In genomic region chr7:34748501-34748900, GRCm38 (mm10) we compare ENCODE assay signal across 23 mouse cellular contexts.
DNase-seq lines count a peak whose midpoint lies in the region; ATAC-seq and TF ChIP-seq lines count a peak whose summit lies in the region.
"Had no signal": no experiment of that assay in that cellular context is flagged by ENCODE, and none has a peak within 500 bp of the region (broad histone marks: within the 10 kb centered on the region; RNA-seq: fewer than 3 reads in every experiment).

No protein-coding gene starts in this region.

- H3K36me3 ChIP-seq in forebrain, embryonic 10.5 days (replicated peaks): no peaks in the 10 kb centered on the region
- no peaks in the 10 kb centered on the region for H3K36me3 ChIP-seq in forebrain, embryonic 13.5 days (ENCODE audit: poor library complexity, severe bottlenecking)
- H3K36me3 ChIP-seq in lung, embryonic 14.5 days (ENCODE audit: insufficient read depth): no peaks in the 10 kb centered on the region
- H3K36me3 ChIP-seq in thymus, adult 2 months (ENCODE audit: control insufficient read depth, insufficient read depth, low read length): no peaks in the 10 kb centered on the region
- H3K36me3 ChIP-seq: forebrain, embryonic 15.5 days; heart, embryonic 10.5 days; heart, embryonic 13.5 days; hindbrain, embryonic 12.5 days; hindbrain, embryonic 15.5 days had no signal

- WGBS in forebrain, embryonic 10.5 days: 73% methylated on average over 4 of the region's 4 CpGs
- 67% methylated on average over 4 of the region's 4 CpGs for WGBS in forebrain, embryonic 13.5 days
- WGBS in lung, embryonic 14.5 days: 68% methylated on average over 4 of the region's 4 CpGs
- WGBS in thymus, adult 2 months: 37% methylated on average over 4 of the region's 4 CpGs

- H3K27me3 ChIP-seq in forebrain, embryonic 10.5 days (ENCODE audit: poor library complexity, severe bottlenecking): no peaks in the 10 kb centered on the region
- no peaks in the 10 kb centered on the region for H3K27me3 ChIP-seq in forebrain, embryonic 13.5 days
- H3K27me3 ChIP-seq in lung, embryonic 14.5 days (ENCODE audit: insufficient read depth, low read length): no peaks in the 10 kb centered on the region
- no peaks in the 10 kb centered on the region for H3K27me3 ChIP-seq in thymus, adult 2 months (ENCODE audit: control insufficient read depth, insufficient read depth, low read length)
- H3K27me3 ChIP-seq: forebrain, embryonic 15.5 days; hindbrain, embryonic 12.5 days; hindbrain, embryonic 15.5 days had no signal

- no peak for TF ChIP-seq POLR2A in thymus, adult 2 months (IDR thresholded peaks at IDR 0.05; ENCODE audit: control insufficient read depth, extremely low read depth, insufficient read depth, low read length, poor library complexity)

- no peak for DNase-seq in forebrain, embryonic 10.5 days (ENCODE audit: extremely low spot score, low spot score)
- DNase-seq in lung, embryonic 14.5 days: no peak
- DNase-seq in lung, postnatal 4 days: no peak
- DNase-seq in thymus, postnatal 4 days: peak; percentile 31
- DNase-seq in thymus, adult 2 months: no peak
- DNase-seq in adrenal gland, adult 8-10 months: no peak
- DNase-seq in layer of hippocampus, adult 9-10 months (ENCODE audit: low spot score): no peak
- DNase-seq: adrenal gland, postnatal 10 days; adrenal gland, postnatal 36 days; cerebellum, adult 18-20 months; cerebellum, adult 9-10 months; cerebellum, postnatal 14 days; gastrocnemius, postnatal 25 days; heart, adult 2 months; heart, postnatal 14 days; heart, postnatal 4 days had no signal

- H3K9me3 ChIP-seq in forebrain, embryonic 10.5 days: peaks cover 3% of the 10 kb centered on the region; the same call in 1 of the 2 replicates
- H3K9me3 ChIP-seq in forebrain, embryonic 13.5 days (replicated peaks): no peaks in the 10 kb centered on the region
- no peaks in the 10 kb centered on the region for H3K9me3 ChIP-seq in lung, embryonic 14.5 days (ENCODE audit: low read depth, low read length)
- H3K9me3 ChIP-seq: forebrain, embryonic 15.5 days; heart, embryonic 10.5 days; heart, embryonic 13.5 days; hindbrain, embryonic 12.5 days; hindbrain, embryonic 15.5 days had no signal

- H3K4me3 ChIP-seq in forebrain, embryonic 10.5 days: no peak overlapping the region
- H3K4me3 ChIP-seq in forebrain, embryonic 13.5 days: no peak overlapping the region
- H3K4me3 ChIP-seq in lung, embryonic 14.5 days (ENCODE audit: low read depth, low read length): no peak overlapping the region
- H3K4me3 ChIP-seq in thymus, adult 2 months (ENCODE audit: control insufficient read depth, insufficient read depth, low read length): no peak overlapping the region
- H3K4me3 ChIP-seq: forebrain, embryonic 15.5 days; heart, adult 2 months; heart, embryonic 10.5 days; heart, embryonic 13.5 days; hindbrain, embryonic 12.5 days; hindbrain, embryonic 15.5 days had no signal

- H3K4me2 ChIP-seq in forebrain, embryonic 13.5 days: no peak overlapping the region
- H3K4me2 ChIP-seq in lung, embryonic 14.5 days: no peak overlapping the region
- H3K4me2 ChIP-seq: forebrain, embryonic 15.5 days; heart, embryonic 13.5 days; hindbrain, embryonic 12.5 days; hindbrain, embryonic 15.5 days had no signal

- 0 out of 2 replicates have a peak overlapping the region, but pooled peaks have one; percentile 16 for H3K27ac ChIP-seq in forebrain, embryonic 10.5 days
- no peak overlapping the region for H3K27ac ChIP-seq in forebrain, embryonic 13.5 days
- H3K27ac ChIP-seq in lung, embryonic 14.5 days (ENCODE audit: low read depth): no peak overlapping the region
- H3K27ac ChIP-seq in thymus, adult 2 months (ENCODE audit: control insufficient read depth, insufficient read depth, low read length): no peak overlapping the region
- H3K27ac ChIP-seq: forebrain, embryonic 15.5 days; heart, adult 2 months; heart, embryonic 10.5 days; heart, embryonic 13.5 days; hindbrain, embryonic 12.5 days; hindbrain, embryonic 15.5 days had no signal

- H3K4me1 ChIP-seq in forebrain, embryonic 10.5 days: peaks cover 52% of the 10 kb centered on the region
- H3K4me1 ChIP-seq in forebrain, embryonic 13.5 days: peaks cover 29% of the 10 kb centered on the region
- H3K4me1 ChIP-seq in lung, embryonic 14.5 days (ENCODE audit: insufficient read depth): peaks cover 16% of the 10 kb centered on the region
- no peaks in the 10 kb centered on the region for H3K4me1 ChIP-seq in thymus, adult 2 months (replicated peaks; ENCODE audit: control insufficient read depth, insufficient read depth, low read length)

- TF ChIP-seq CTCF in lung, embryonic 14.5 days (IDR thresholded peaks at IDR 0.05; ENCODE audit: low read depth): peak; percentile 9; the same call in 1 of the 2 replicates
- TF ChIP-seq CTCF in thymus, adult 2 months (IDR thresholded peaks at IDR 0.05; ENCODE audit: borderline replicate concordance, control insufficient read depth, extremely low read depth, insufficient read depth, low read length, poor library complexity): no peak

- H3K9ac ChIP-seq in forebrain, embryonic 13.5 days: no peak overlapping the region
- no peak overlapping the region for H3K9ac ChIP-seq in lung, embryonic 14.5 days
- H3K9ac ChIP-seq: forebrain, embryonic 15.5 days; heart, embryonic 13.5 days; hindbrain, embryonic 12.5 days; hindbrain, embryonic 15.5 days had no signal

- no peak for ATAC-seq in forebrain, embryonic 13.5 days
- ATAC-seq in lung, embryonic 14.5 days (ENCODE audit: insufficient read depth): no peak
- ATAC-seq: activated CD4-positive, CD25-positive, alpha-beta regulatory T cell, adult 4 months; forebrain, embryonic 15.5 days had no signal
